Mouse (Mus musculus): ENCODE results near the gene Tmem255b. TPM values are rescaled to one million over a fixed set of nuclear protein-coding genes. Genes with fewer than 3 reads are reported as not detected.

Gene Tmem255b
- polyA plus RNA-seq, 1 experiment from 2014 or later = 0.38 TPM

DNA sequence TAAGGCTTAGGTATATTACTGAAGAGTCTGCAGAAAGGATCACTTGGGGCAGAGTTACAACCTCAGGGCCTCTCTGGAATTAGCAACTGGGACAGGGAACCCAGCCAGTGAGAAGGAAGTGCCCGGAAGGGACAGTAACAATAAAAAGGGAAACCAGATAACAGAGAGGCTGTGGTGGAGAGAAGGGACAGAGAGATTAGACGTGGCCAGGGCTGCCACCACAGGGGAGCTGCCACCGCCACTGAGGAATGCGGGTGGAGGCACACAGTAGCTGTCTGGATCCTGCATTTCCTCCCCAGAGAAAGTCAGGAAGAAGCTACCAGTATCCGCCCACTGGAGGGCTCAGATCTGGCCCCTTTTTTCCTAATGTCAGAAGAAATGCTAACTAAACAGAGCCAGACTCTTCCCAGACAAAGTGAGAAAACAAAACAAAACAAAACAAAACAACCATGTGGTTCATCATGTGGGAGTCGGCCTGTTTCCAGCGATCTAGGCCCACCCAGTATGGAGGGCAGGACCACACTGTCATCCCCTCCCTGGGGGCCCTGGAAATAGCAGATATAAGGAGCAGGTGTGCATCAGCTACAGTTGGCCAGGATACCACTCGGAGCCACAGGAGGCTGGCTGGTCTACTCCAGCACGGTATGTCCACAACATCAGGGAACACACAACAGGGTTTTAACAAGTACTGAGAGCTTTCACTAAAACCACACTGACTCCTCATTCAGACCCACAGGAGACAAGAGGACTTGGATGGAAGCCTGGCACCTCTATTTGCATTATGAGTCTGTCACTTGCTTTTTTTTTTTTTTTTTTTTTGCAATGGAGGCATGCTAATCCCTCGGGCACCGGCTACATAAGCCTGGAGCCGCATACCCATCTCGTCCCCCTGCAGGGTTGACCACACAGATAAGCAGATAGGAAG lies 55.3 kb downstream of the Tmem255b start:
- 0 out of 2 replicates have a peak, but pooled peaks cover 2% of the 10 kb centered on the region for H3K9me3 ChIP-seq (replicated peaks)
- peaks cover 14% of the 10 kb centered on the region; the same call in 1 of the 2 replicates for H3K27me3 ChIP-seq (replicated peaks)
- H3K9ac ChIP-seq = no peak overlapping the region
- WGBS = 26% methylated on average over 13 of the region's 13 CpGs
- H3K27ac ChIP-seq (ENCODE audit: poor library complexity, severe bottlenecking) = no peak overlapping the region
- peak overlapping the region; percentile 40 for H3K4me2 ChIP-seq
- peaks cover 55% of the 10 kb centered on the region for H3K4me1 ChIP-seq (replicated peaks)
- no peak overlapping the region for H3K4me3 ChIP-seq
- no peak for ATAC-seq (ENCODE audit: insufficient number of reproducible peaks, low FRiP score)
- no peaks in the 10 kb centered on the region for H3K36me3 ChIP-seq

DNA sequence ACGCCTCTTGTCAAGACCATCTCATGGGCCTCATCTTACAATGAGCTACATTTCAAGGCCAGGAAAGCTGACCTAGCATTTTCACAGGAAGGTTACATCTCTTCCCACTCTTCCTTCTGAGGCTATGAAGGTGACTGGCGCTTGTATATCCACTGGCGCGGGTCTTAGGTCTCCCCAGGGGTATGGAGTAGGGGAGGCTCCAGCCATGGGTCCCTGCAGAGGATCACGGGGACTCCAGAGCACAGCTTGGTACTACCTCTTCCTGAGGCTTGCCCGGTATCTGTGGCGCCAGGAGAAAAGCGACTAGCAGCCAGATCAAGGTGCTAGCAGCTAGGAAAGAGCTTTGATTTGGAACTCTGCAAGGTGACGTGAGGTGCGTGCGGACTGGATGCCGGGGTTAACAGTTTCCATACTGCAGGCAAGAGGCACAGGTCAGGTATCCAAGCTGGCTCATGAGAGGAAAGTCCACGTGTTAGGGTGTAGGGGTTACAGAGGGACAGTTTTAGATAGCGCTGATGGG lies 56.6 kb downstream of the Tmem255b start:
- 0 out of 2 replicates have a peak, but pooled peaks cover 2% of the 10 kb centered on the region for H3K9me3 ChIP-seq (replicated peaks)
- peaks cover 18% of the 10 kb centered on the region; the same call in 1 of the 2 replicates for H3K27me3 ChIP-seq (replicated peaks)
- H3K27ac ChIP-seq (ENCODE audit: poor library complexity, severe bottlenecking) = no peak overlapping the region
- 77% methylated on average over 14 of the region's 14 CpGs for WGBS
- no peaks in the 10 kb centered on the region for H3K36me3 ChIP-seq
- H3K4me1 ChIP-seq (replicated peaks) = peaks cover 53% of the 10 kb centered on the region
- H3K4me3 ChIP-seq = no peak overlapping the region
- H3K4me2 ChIP-seq = 0 out of 2 replicates have a peak overlapping the region, but pooled peaks have one; percentile 84
- ATAC-seq (ENCODE audit: insufficient number of reproducible peaks, low FRiP score) = no peak
- peak overlapping the region; percentile 53; the same call in 1 of the 2 replicates for H3K9ac ChIP-seq

GRCm38 (mm10) chr8:13492198-13492995 lies 57.4 kb downstream of the Tmem255b start:
- peaks cover 18% of the 10 kb centered on the region; the same call in 1 of the 2 replicates for H3K27me3 ChIP-seq (replicated peaks)
- WGBS = 26% methylated on average over 9 of the region's 9 CpGs
- peak; percentile 67 for ATAC-seq (ENCODE audit: insufficient number of reproducible peaks, low FRiP score)
- peak overlapping the region; percentile 76 for H3K9ac ChIP-seq
- 0 out of 2 replicates have a peak, but pooled peaks cover under 1% of the 10 kb centered on the region for H3K9me3 ChIP-seq (replicated peaks)
- H3K4me3 ChIP-seq = peak overlapping the region; percentile 60
- peak overlapping the region; percentile 61 for H3K27ac ChIP-seq (ENCODE audit: poor library complexity, severe bottlenecking)
- peaks cover 50% of the 10 kb centered on the region for H3K4me1 ChIP-seq (replicated peaks)
- H3K36me3 ChIP-seq = no peaks in the 10 kb centered on the region
- peak overlapping the region; percentile 84 for H3K4me2 ChIP-seq

DNA sequence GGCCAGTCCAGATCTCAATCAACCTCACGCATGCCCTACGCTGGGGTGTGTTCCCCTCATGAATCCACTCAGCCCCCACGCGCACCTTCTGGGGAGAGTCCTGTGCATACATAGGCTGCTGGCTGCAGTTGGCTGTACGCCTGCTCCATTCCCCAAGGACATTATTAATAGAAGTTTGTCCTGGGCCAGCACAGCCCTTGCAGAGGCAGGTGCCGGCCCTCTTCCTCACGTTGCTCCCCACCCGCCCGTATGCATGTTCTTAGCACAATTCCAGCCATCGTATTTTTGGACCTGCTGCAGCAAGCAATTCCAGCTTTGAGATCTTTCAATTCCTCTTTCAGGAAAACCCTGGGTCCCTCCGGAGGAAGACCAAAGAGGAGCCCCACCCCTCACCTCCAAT lies 58.0 kb downstream of the Tmem255b start:
- Histone ChIP-seq H3K36me3 (no peaks in the 10 kb centered on the region), H3K4me1 (replicated peaks) (peaks cover 50% of the 10 kb centered on the region), H3K9ac (peak overlapping the region; percentile 76; the same call in 1 of the 2 replicates), H3K27ac (ENCODE audit: poor library complexity, severe bottlenecking) (peak overlapping the region; percentile 61), H3K4me2 (peak overlapping the region; percentile 84), H3K27me3 (replicated peaks) (peaks cover 18% of the 10 kb centered on the region; the same call in 1 of the 2 replicates), H3K4me3 (peak overlapping the region; percentile 60), H3K9me3 (replicated peaks) (no peaks in the 10 kb centered on the region)
- peak; percentile 33; the same call in 1 of the 2 replicates for ATAC-seq (ENCODE audit: insufficient number of reproducible peaks, low FRiP score)
- 34% methylated on average over 11 of the region's 11 CpGs for WGBS

DNA sequence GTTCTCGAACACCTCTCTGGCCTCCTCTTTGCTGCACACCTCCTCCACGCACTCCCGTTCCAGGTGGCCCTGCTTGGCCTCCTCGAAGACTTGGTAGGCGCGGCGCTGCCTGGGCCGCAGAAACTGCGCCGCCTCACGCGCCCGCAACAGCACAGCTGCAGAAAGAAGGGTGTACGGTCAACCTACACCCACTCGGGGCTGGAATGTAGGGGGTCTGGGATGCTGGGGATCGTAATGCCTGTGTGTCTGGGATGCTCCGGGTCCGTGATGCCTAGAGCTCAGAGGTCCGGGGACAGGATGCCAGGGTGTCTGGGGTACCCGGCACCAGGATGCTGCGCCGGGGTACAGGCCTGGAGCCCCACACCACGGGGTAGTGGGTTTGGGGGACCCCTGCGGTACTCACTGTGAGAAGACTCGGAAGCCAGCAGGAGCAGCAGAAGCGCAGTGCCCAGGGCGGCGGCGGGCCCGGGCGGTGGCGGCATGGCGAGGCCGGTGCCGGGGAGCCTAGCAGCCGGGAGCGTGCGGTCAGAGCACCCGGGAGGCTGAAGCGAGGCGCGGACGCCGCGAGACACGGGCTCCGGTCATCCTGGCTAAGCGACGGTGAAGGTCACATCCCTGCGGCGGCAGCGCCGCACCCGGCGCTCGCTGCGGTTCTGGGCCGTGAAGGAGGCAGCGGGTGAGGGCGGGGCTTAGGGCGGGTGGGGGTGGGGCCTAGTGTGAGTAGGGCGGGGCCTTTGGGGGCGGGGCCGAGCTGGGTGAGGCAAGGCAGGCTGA lies 59.1 kb downstream of the Tmem255b start, which contains the start of gene Gas6:
Gas6 (minus strand) TSS at position 633 of the 774 bp plus-strand sequence.
- Histone ChIP-seq H3K27ac (ENCODE audit: poor library complexity, severe bottlenecking) (peak within 1 kb of the TSS; percentile 61; the same call in 1 of the 2 replicates), H3K9me3 (replicated peaks) (no peaks in the 10 kb centered on the region), H3K4me2 (peak within 1 kb of the TSS; percentile 84), H3K36me3 (no peaks in the 10 kb centered on the region), H3K9ac (peak within 1 kb of the TSS; percentile 76), H3K4me1 (replicated peaks) (peaks cover 50% of the 10 kb centered on the region), H3K4me3 (peak within 1 kb of the TSS; percentile 60), H3K27me3 (replicated peaks) (peaks cover 18% of the 10 kb centered on the region; the same call in 1 of the 2 replicates)
- 2% methylated on average over 64 of the region's 64 CpGs for WGBS
- ATAC-seq (ENCODE audit: insufficient number of reproducible peaks, low FRiP score) = peak; percentile 51

DNA sequence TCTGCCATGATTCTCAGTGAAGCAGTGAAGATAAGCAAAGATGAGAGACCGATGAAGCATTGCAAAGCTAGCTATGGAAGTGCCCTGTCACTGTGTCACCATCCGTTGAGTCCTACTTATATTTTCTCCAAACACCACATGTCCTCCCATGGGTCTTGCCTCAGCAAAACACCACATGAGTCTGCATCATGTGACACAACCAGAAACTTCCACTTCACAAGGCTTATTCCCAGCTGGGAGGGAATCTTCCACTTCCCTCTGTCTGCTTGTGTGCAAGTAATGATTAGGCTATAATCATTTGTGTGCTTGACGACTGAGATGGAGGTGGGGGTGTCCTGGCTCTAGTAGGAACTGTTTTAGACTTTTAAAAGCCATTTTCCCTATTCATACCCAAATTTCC lies 66.2 kb downstream of the Tmem255b start:
- no peak overlapping the region for H3K4me2 ChIP-seq
- H3K27me3 ChIP-seq (replicated peaks) = peaks cover 21% of the 10 kb centered on the region
- no peak overlapping the region for H3K27ac ChIP-seq (ENCODE audit: poor library complexity, severe bottlenecking)
- no peaks in the 10 kb centered on the region for H3K36me3 ChIP-seq
- no peak overlapping the region for H3K9ac ChIP-seq
- H3K4me1 ChIP-seq (replicated peaks) = no peaks in the 10 kb centered on the region
- H3K9me3 ChIP-seq (replicated peaks) = peaks cover 7% of the 10 kb centered on the region; the same call in 1 of the 2 replicates
- 73% methylated on average over 3 of the region's 3 CpGs for WGBS
- no peak overlapping the region for H3K4me3 ChIP-seq
- ATAC-seq (ENCODE audit: insufficient number of reproducible peaks, low FRiP score) = no peak

GRCm38 (mm10) chr8:13503936-13504606 lies 69.1 kb downstream of the Tmem255b start:
- H3K9me3 ChIP-seq (replicated peaks) = peaks cover 7% of the 10 kb centered on the region; the same call in 1 of the 2 replicates
- peaks cover 13% of the 10 kb centered on the region; the same call in 1 of the 2 replicates for H3K4me1 ChIP-seq (replicated peaks)
- ATAC-seq (ENCODE audit: insufficient number of reproducible peaks, low FRiP score) = no peak
- H3K27me3 ChIP-seq (replicated peaks) = peaks cover 29% of the 10 kb centered on the region
- no peaks in the 10 kb centered on the region for H3K36me3 ChIP-seq
- H3K27ac ChIP-seq (ENCODE audit: poor library complexity, severe bottlenecking) = no peak overlapping the region
- H3K9ac ChIP-seq = no peak overlapping the region
- no peak overlapping the region for H3K4me2 ChIP-seq
- WGBS = 75% methylated on average over 8 of the region's 8 CpGs
- H3K4me3 ChIP-seq = no peak overlapping the region

DNA sequence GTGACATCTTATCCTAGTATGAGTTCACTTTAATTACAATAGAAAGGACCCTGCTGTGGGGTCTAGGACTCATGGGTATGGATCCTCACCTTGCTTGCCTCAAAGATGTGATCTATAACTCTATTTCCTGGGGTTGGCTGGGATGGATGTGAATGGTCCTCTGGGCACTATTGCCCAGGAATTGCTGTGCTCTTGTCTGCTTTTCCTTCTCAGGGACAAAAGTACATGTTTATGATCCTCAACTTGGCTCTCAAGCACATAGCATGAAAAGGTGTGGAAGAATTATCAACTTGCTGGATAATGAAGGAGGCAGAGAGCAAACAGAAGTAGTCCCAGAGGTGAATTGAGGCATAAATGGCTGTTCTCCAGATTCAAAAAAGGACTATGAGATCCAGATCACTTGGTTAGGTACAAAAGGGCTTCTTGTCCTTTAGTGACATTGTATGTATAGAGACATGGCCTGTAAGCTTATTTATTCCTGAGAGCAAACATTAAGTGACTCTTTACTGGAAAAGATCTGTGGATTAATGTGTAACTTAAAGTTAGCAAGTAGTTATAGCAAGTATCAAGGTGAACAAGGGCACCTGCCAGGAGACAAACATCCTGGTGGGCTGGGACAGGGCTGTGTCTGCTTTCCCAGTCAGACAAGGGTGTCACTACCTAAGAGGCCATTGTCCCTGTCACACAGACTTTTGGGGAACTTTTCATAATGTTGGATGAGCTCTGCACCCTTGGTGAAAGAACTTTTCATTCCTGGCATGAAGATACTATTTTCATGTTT lies 70.1 kb downstream of the Tmem255b start:
- Histone ChIP-seq H3K4me1 (replicated peaks) (peaks cover 13% of the 10 kb centered on the region; the same call in 1 of the 2 replicates), H3K36me3 (no peaks in the 10 kb centered on the region), H3K27ac (ENCODE audit: poor library complexity, severe bottlenecking) (no peak overlapping the region), H3K4me2 (no peak overlapping the region), H3K9me3 (replicated peaks) (peaks cover 7% of the 10 kb centered on the region; the same call in 1 of the 2 replicates), H3K27me3 (replicated peaks) (peaks cover 29% of the 10 kb centered on the region), H3K9ac (no peak overlapping the region), H3K4me3 (no peak overlapping the region)
- ATAC-seq (ENCODE audit: insufficient number of reproducible peaks, low FRiP score) = no peak

GRCm38 (mm10) chr8:13506849-13507248 lies 71.9 kb downstream of the Tmem255b start:
- Histone ChIP-seq H3K36me3 (no peaks in the 10 kb centered on the region), H3K27me3 (replicated peaks) (peaks cover 29% of the 10 kb centered on the region), H3K4me3 (no peak overlapping the region)

More at GRCm38 (mm10) chr8:13506849-13507248, 71.9 kb downstream of the Tmem255b start:
- 32% methylated on average over 4 of the region's 4 CpGs for WGBS
- Histone ChIP-seq H3K9me3 (replicated peaks) (no peaks in the 10 kb centered on the region), H3K4me1 (replicated peaks) (peaks cover 13% of the 10 kb centered on the region; the same call in 1 of the 2 replicates), H3K9ac (no peak overlapping the region), H3K4me2 (no peak overlapping the region), H3K27ac (ENCODE audit: poor library complexity, severe bottlenecking) (no peak overlapping the region)
- ATAC-seq (ENCODE audit: insufficient number of reproducible peaks, low FRiP score) = peak; percentile 55; the same call in 1 of the 2 replicates
